Mouse (Mus musculus): ENCODE data around the gene Por. TPM values are rescaled to one million over a fixed set of nuclear protein-coding genes. Genes with fewer than 3 reads are reported as not detected.

Gene Por
- total and polyA plus RNA-seq, 2 experiments from 2014 or later = 89.5 to 96.1 TPM

- TF ChIP-seq CTCF (IDR thresholded peaks at IDR 0.05; ENCODE audit: low read depth) = no peak
- Histone ChIP-seq H3K4me3 (ENCODE audit: low read depth, low read length) (no peak overlapping the region), H3K9me3 (ENCODE audit: low read length) (no peaks in the 10 kb centered on the region), H3K4me2 (ENCODE audit: low read depth) (no peak overlapping the region), H3K27ac (ENCODE audit: low read depth, low read length) (no peak overlapping the region), H3K27me3 (ENCODE audit: insufficient read depth, low read length) (no peaks in the 10 kb centered on the region), H3K4me1 (ENCODE audit: insufficient read depth) (no peaks in the 10 kb centered on the region), H3K9ac (no peak overlapping the region), H3K36me3 (ENCODE audit: insufficient read depth) (peaks cover 5% of the 10 kb centered on the region; the same call in 1 of the 2 replicates)
- no peak for ATAC-seq
- DNase-seq = no peak
- 90% methylated on average over 13 of the region's 13 CpGs for WGBS
These were observed 37.2 kb downstream of the Por start for GRCm38 (mm10) chr5:135707039-135707438.

- H3K36me3 ChIP-seq (ENCODE audit: insufficient read depth) = 0 out of 2 replicates have a peak, but pooled peaks cover 3% of the 10 kb centered on the region
- no peak overlapping the region for H3K4me2 ChIP-seq (ENCODE audit: low read depth)
- 64% methylated on average over 1 of the region's 1 CpGs for WGBS
These were observed 38.0 kb downstream of the Por start for GRCm38 (mm10) chr5:135707855-135708254.

GRCm38 (mm10) chr5:135709716-135710115 lies 39.9 kb downstream of the Por start:
- no peak overlapping the region for H3K27ac ChIP-seq (ENCODE audit: low read depth, low read length)
- no peaks in the 10 kb centered on the region for H3K4me1 ChIP-seq (ENCODE audit: insufficient read depth)
- 0 out of 2 replicates have a peak, but pooled peaks cover 3% of the 10 kb centered on the region for H3K36me3 ChIP-seq (ENCODE audit: insufficient read depth)
- no peak overlapping the region for H3K4me2 ChIP-seq (ENCODE audit: low read depth)
- no peak overlapping the region for H3K4me3 ChIP-seq (ENCODE audit: low read depth, low read length)
- DNase-seq = no peak
- no peak overlapping the region for H3K9ac ChIP-seq
- no peak for ATAC-seq
- no peak for TF ChIP-seq CTCF (IDR thresholded peaks at IDR 0.05; ENCODE audit: low read depth)
- WGBS = 97% methylated on average over 5 of the region's 5 CpGs
- H3K27me3 ChIP-seq (ENCODE audit: insufficient read depth, low read length) = no peaks in the 10 kb centered on the region
- H3K9me3 ChIP-seq (ENCODE audit: low read length) = no peaks in the 10 kb centered on the region

More at GRCm38 (mm10) chr5:135707855-135708254, 38.0 kb downstream of the Por start:
- no peak for ATAC-seq
- Histone ChIP-seq H3K9ac (no peak overlapping the region), H3K4me1 (ENCODE audit: insufficient read depth) (no peaks in the 10 kb centered on the region), H3K27me3 (ENCODE audit: insufficient read depth, low read length) (no peaks in the 10 kb centered on the region), H3K27ac (ENCODE audit: low read depth, low read length) (no peak overlapping the region), H3K4me3 (ENCODE audit: low read depth, low read length) (no peak overlapping the region), H3K9me3 (ENCODE audit: low read length) (no peaks in the 10 kb centered on the region)
- no peak for DNase-seq
- no peak for TF ChIP-seq CTCF (IDR thresholded peaks at IDR 0.05; ENCODE audit: low read depth)

GRCm38 (mm10) chr5:135710599-135711214 lies 40.9 kb downstream of the Por start:
- Histone ChIP-seq H3K4me1 (ENCODE audit: insufficient read depth) (no peaks in the 10 kb centered on the region), H3K4me2 (ENCODE audit: low read depth) (no peak overlapping the region), H3K9me3 (ENCODE audit: low read length) (no peaks in the 10 kb centered on the region), H3K4me3 (ENCODE audit: low read depth, low read length) (no peak overlapping the region), H3K27me3 (ENCODE audit: insufficient read depth, low read length) (no peaks in the 10 kb centered on the region), H3K27ac (ENCODE audit: low read depth, low read length) (no peak overlapping the region), H3K9ac (no peak overlapping the region), H3K36me3 (ENCODE audit: insufficient read depth) (peaks cover 3% of the 10 kb centered on the region; the same call in 1 of the 2 replicates)
- WGBS = 85% methylated on average over 7 of the region's 7 CpGs
- ATAC-seq (no peak), DNase-seq (no peak)
- TF ChIP-seq CTCF (IDR thresholded peaks at IDR 0.05; ENCODE audit: low read depth) = no peak

GRCm38 (mm10) chr5:135711582-135712355 lies 41.9 kb downstream of the Por start:
- no peak for ATAC-seq

DNA sequence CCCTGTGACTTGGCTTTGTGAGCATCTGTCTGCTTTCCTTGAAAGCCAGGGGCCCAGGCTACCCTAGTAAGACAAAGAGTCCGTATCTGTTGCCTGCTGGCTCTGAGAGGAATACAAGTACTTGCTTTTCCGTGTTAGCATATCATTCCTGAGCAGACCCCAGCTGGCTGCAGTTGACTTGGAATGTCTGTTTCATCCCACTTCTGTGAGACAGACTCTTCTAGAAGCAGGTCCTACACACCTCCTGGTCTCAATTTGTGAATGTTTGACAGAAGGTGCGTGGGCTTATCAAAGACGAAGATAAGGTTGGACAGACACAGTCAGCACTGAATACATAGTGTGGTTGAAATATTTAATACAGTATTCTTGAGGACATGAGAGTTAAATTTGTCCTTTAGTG lies 43.0 kb downstream of the Por start:
- H3K9me3 ChIP-seq (ENCODE audit: low read length) = no peaks in the 10 kb centered on the region
- WGBS = 77% methylated on average over 4 of the region's 4 CpGs
- TF ChIP-seq CTCF (IDR thresholded peaks at IDR 0.05; ENCODE audit: low read depth) = no peak
- peaks cover 17% of the 10 kb centered on the region for H3K36me3 ChIP-seq (ENCODE audit: insufficient read depth)
- H3K4me3 ChIP-seq (ENCODE audit: low read depth, low read length) = no peak overlapping the region
- H3K9ac ChIP-seq = no peak overlapping the region
- no peak for ATAC-seq
- H3K4me1 ChIP-seq (ENCODE audit: insufficient read depth) = no peaks in the 10 kb centered on the region
- no peaks in the 10 kb centered on the region for H3K27me3 ChIP-seq (ENCODE audit: insufficient read depth, low read length)
- H3K4me2 ChIP-seq (ENCODE audit: low read depth) = no peak overlapping the region
- no peak overlapping the region for H3K27ac ChIP-seq (ENCODE audit: low read depth, low read length)
- DNase-seq = no peak

More at GRCm38 (mm10) chr5:135711582-135712355, 41.9 kb downstream of the Por start:
- no peak for TF ChIP-seq CTCF (IDR thresholded peaks at IDR 0.05; ENCODE audit: low read depth)
- no peak overlapping the region for H3K27ac ChIP-seq (ENCODE audit: low read depth, low read length)
- H3K9ac ChIP-seq = no peak overlapping the region
- 95% methylated on average over 13 of the region's 13 CpGs for WGBS
- H3K4me1 ChIP-seq (ENCODE audit: insufficient read depth) = no peaks in the 10 kb centered on the region
- H3K36me3 ChIP-seq (ENCODE audit: insufficient read depth) = peaks cover 10% of the 10 kb centered on the region; the same call in 1 of the 2 replicates
- DNase-seq = no peak
- no peak overlapping the region for H3K4me2 ChIP-seq (ENCODE audit: low read depth)
- H3K4me3 ChIP-seq (ENCODE audit: low read depth, low read length) = no peak overlapping the region
- H3K9me3 ChIP-seq (ENCODE audit: low read length) = no peaks in the 10 kb centered on the region
- H3K27me3 ChIP-seq (ENCODE audit: insufficient read depth, low read length) = no peaks in the 10 kb centered on the region

All from forebrain, postnatal 0 days (tissue).